Mouse (Mus musculus): ENCODE data around the gene Rps6ka4. TPM values are rescaled to one million over a fixed set of nuclear protein-coding genes. Genes with fewer than 3 reads are reported as not detected.

The Rps6ka4 gene
- polyA plus RNA-seq, 1 experiment: 39.3 TPM

- TF ChIP-seq CTCF (IDR thresholded peaks at IDR 0.05; ENCODE audit: extremely low read depth, insufficient read depth, low read length) (no peak), POLR2A (IDR thresholded peaks at IDR 0.05; ENCODE audit: extremely low read depth, insufficient read depth, low read length) (no peak)
- Histone ChIP-seq H3K4me3 (ENCODE audit: insufficient read depth, low read length) (no peak overlapping the region), H3K4me1 (ENCODE audit: control insufficient read depth, insufficient read depth, low read length) (no peaks in the 10 kb centered on the region), H3K27ac (ENCODE audit: insufficient read depth, low read length) (no peak overlapping the region)
These were observed 9.1 kb downstream of the Rps6ka4 start for GRCm38 (mm10) chr19:6831331-6831730.

- Histone ChIP-seq H3K4me3 (ENCODE audit: insufficient read depth, low read length) (peak overlapping the region; percentile 3), H3K27ac (ENCODE audit: insufficient read depth, low read length) (no peak overlapping the region), H3K4me1 (ENCODE audit: control insufficient read depth, insufficient read depth, low read length) (no peaks in the 10 kb centered on the region)
- TF ChIP-seq CTCF (IDR thresholded peaks at IDR 0.05; ENCODE audit: extremely low read depth, insufficient read depth, low read length): no peak
- TF ChIP-seq POLR2A (IDR thresholded peaks at IDR 0.05; ENCODE audit: extremely low read depth, insufficient read depth, low read length): no peak
These were observed 9.7 kb downstream of the Rps6ka4 start for GRCm38 (mm10) chr19:6830556-6831316.

DNA sequence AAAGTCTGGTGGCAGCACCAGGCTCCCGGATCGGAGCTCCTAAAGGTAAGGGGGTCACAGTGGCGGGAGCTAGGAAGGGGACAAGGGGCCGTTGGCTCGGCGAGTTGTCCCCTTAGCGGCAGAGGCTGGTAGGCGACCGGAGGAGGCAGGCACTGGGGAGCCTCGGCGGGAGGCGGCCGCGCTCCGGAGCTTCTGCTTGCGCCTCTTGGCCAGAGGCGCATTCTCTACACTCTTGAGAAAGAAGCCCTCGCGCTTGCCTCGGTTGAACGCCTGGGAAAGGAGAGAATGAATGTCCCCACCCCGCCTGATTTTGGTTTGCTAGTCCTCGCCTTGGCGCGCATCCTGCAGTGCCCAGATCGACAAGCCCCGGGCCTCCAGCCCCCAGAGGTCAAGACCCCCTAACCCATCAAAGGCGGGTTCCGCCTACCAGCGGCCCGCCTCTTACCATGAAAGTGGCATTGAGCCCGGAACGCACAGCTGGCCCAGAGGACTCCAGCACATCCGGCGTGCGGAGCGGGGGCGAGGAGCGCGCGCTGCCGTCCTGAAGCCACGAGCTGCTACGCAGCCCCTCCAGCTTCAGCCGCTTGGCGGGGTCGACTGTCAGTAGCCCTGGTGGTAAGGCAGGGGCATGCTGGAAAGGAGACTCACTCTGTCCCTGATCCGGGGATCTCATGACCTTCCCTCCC is 10.4 kb downstream of the Rps6ka4 start:
- Histone ChIP-seq H3K27ac (ENCODE audit: insufficient read depth, low read length) (no peak overlapping the region), H3K4me1 (ENCODE audit: control insufficient read depth, insufficient read depth, low read length) (no peaks in the 10 kb centered on the region), H3K4me3 (ENCODE audit: insufficient read depth, low read length) (peak overlapping the region; percentile 3; the same call in 1 of the 2 replicates)
- no peak for TF ChIP-seq CTCF (IDR thresholded peaks at IDR 0.05; ENCODE audit: extremely low read depth, insufficient read depth, low read length)
- no peak for TF ChIP-seq POLR2A (IDR thresholded peaks at IDR 0.05; ENCODE audit: extremely low read depth, insufficient read depth, low read length)

GRCm38 (mm10) chr19:6829069-6829468 is 11.4 kb downstream of the Rps6ka4 start:
- TF ChIP-seq POLR2A (IDR thresholded peaks at IDR 0.05; ENCODE audit: extremely low read depth, insufficient read depth, low read length): no peak
- TF ChIP-seq CTCF (IDR thresholded peaks at IDR 0.05; ENCODE audit: extremely low read depth, insufficient read depth, low read length): no peak
- H3K27ac ChIP-seq (ENCODE audit: insufficient read depth, low read length): no peak overlapping the region
- H3K4me3 ChIP-seq (ENCODE audit: insufficient read depth, low read length): no peak overlapping the region
- H3K4me1 ChIP-seq (ENCODE audit: control insufficient read depth, insufficient read depth, low read length): no peaks in the 10 kb centered on the region

- no peak for TF ChIP-seq POLR2A (IDR thresholded peaks at IDR 0.05; ENCODE audit: extremely low read depth, insufficient read depth, low read length)
- TF ChIP-seq CTCF (IDR thresholded peaks at IDR 0.05; ENCODE audit: extremely low read depth, insufficient read depth, low read length): no peak
- no peaks in the 10 kb centered on the region for H3K4me1 ChIP-seq (ENCODE audit: control insufficient read depth, insufficient read depth, low read length)
- H3K27ac ChIP-seq (ENCODE audit: insufficient read depth, low read length): no peak overlapping the region
- no peak overlapping the region for H3K4me3 ChIP-seq (ENCODE audit: insufficient read depth, low read length)
These were observed 13.8 kb downstream of the Rps6ka4 start for GRCm38 (mm10) chr19:6826601-6827000.

- Histone ChIP-seq H3K27ac (ENCODE audit: insufficient read depth, low read length) (no peak overlapping the region), H3K4me1 (ENCODE audit: control insufficient read depth, insufficient read depth, low read length) (no peaks in the 10 kb centered on the region), H3K4me3 (ENCODE audit: insufficient read depth, low read length) (no peak overlapping the region)
- TF ChIP-seq POLR2A (IDR thresholded peaks at IDR 0.05; ENCODE audit: extremely low read depth, insufficient read depth, low read length) (no peak), CTCF (IDR thresholded peaks at IDR 0.05; ENCODE audit: extremely low read depth, insufficient read depth, low read length) (no peak)
These were observed 15.1 kb downstream of the Rps6ka4 start for GRCm38 (mm10) chr19:6825384-6825783.

- H3K27ac ChIP-seq (ENCODE audit: insufficient read depth, low read length): no peak overlapping the region
- H3K4me1 ChIP-seq (ENCODE audit: control insufficient read depth, insufficient read depth, low read length): no peaks in the 10 kb centered on the region
- TF ChIP-seq POLR2A (IDR thresholded peaks at IDR 0.05; ENCODE audit: extremely low read depth, insufficient read depth, low read length) (no peak), CTCF (IDR thresholded peaks at IDR 0.05; ENCODE audit: extremely low read depth, insufficient read depth, low read length) (no peak)
- H3K4me3 ChIP-seq (ENCODE audit: insufficient read depth, low read length): no peak overlapping the region
These were observed 19.8 kb downstream of the Rps6ka4 start for GRCm38 (mm10) chr19:6820538-6821195.

DNA sequence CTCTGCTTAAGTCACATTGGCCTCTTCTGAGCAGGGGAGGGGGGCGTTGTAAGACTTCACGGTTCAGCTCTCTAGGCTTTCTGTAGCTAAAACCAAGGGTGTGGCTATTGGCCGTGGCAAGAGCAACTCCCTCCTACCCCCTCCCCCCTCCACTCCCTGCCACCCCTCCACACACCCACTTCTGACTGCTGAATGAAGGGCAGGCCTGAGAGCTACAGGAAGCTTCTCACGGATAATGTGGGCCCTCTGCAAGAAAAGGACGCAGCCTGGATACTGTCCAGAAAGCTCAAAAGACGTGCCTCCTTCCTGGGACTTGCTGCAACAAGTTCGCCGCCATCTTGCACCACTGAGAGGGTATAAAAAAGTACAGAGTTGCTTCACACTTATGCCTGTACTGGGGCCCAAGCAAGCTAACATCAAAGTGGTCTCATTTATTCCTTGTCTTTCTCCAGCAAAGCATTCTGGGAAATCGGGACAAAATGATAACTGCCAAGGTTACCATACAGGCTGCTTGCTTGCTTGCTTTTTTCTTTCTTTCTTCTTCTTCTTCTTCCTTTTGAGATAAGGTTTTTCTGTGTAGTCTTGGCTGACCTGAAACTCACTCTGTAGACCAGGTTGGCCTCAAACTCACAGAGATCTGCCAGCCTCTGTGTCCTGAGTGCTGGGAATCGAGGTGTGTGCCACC is 21.2 kb downstream of the Rps6ka4 start:
- Histone ChIP-seq H3K4me1 (ENCODE audit: control insufficient read depth, insufficient read depth, low read length) (no peaks in the 10 kb centered on the region), H3K27ac (ENCODE audit: insufficient read depth, low read length) (no peak overlapping the region), H3K4me3 (ENCODE audit: insufficient read depth, low read length) (no peak overlapping the region)
- TF ChIP-seq POLR2A (IDR thresholded peaks at IDR 0.05; ENCODE audit: extremely low read depth, insufficient read depth, low read length) (no peak), CTCF (IDR thresholded peaks at IDR 0.05; ENCODE audit: extremely low read depth, insufficient read depth, low read length) (no peak)

- H3K27ac ChIP-seq (ENCODE audit: insufficient read depth, low read length): no peak overlapping the region
- no peak overlapping the region for H3K4me3 ChIP-seq (ENCODE audit: insufficient read depth, low read length)
- TF ChIP-seq POLR2A (IDR thresholded peaks at IDR 0.05; ENCODE audit: extremely low read depth, insufficient read depth, low read length) (no peak), CTCF (IDR thresholded peaks at IDR 0.05; ENCODE audit: extremely low read depth, insufficient read depth, low read length) (0 out of 2 replicates have a peak, but pooled peaks have one; percentile 2)
- no peaks in the 10 kb centered on the region for H3K4me1 ChIP-seq (ENCODE audit: control insufficient read depth, insufficient read depth, low read length)
These were observed 25.5 kb downstream of the Rps6ka4 start for GRCm38 (mm10) chr19:6814958-6815357.

Measured in cortical plate, adult 2 months (tissue).